Mouse (Mus musculus) hindbrain, postnatal 0 days (tissue): ENCODE data around the gene Fam151b. TPM values are rescaled to one million over a fixed set of nuclear protein-coding genes. Genes with fewer than 3 reads are reported as not detected.

Experiments used
- ATAC-seq: fragments of 200-750 bp; cut with Nextera tagmentation; 2 replicates; pipeline ENCODE4 v1.8.0; 2017; ENCODE audit warnings: mild to moderate bottlenecking, moderate TSS enrichment, moderate library complexity
- DNase-seq: peaks from one replicate; pipeline ENCODE4 v3.0.0-alpha.2; 2015; ENCODE audit warnings: low spot score
- H3K27ac ChIP-seq: fragments of 300-500 bp; sonication (generic); 2 replicates; pipeline ENCODE4 v1.5.1; 2014; ENCODE audit warnings: mild to moderate bottlenecking
- H3K27me3 ChIP-seq: fragments of 300-500 bp; sonication (generic); 2 replicates; pipeline ENCODE4 v1.6.1; 2014; ENCODE audit warnings: low read length, mixed read lengths; ENCODE audit not compliant: insufficient read depth
- H3K36me3 ChIP-seq: fragments of 300-500 bp; sonication (generic); 2 replicates; pipeline ENCODE4 v1.6.1; 2014; ENCODE audit warnings: low read length, mixed read lengths; ENCODE audit not compliant: insufficient read depth
- H3K4me1 ChIP-seq: fragments of 300-500 bp; sonication (generic); 2 replicates; pipeline ENCODE4 v1.6.1; 2014; ENCODE audit warnings: antibody characterized with exemption, low read length, mixed read lengths; ENCODE audit not compliant: insufficient read depth
- H3K4me2 ChIP-seq: fragments of 300-500 bp; sonication (generic); 2 replicates; pipeline ENCODE4 v1.6.1; 2014; ENCODE audit warnings: low read depth, mild to moderate bottlenecking, low read length, moderate library complexity, mixed read lengths
- H3K4me3 ChIP-seq: fragments of 300-500 bp; sonication (generic); 2 replicates; pipeline ENCODE4 v1.5.1; 2014; ENCODE audit warnings: low read length
- H3K9ac ChIP-seq: fragments of 300-500 bp; sonication (generic); replicated peaks from 2 replicates; pipeline ENCODE4 v1.6.1; 2014; ENCODE audit warnings: mild to moderate bottlenecking, low read length, moderate library complexity, mixed read lengths
- H3K9me3 ChIP-seq: fragments of 300-500 bp; sonication (generic); 2 replicates; pipeline ENCODE4 v1.6.1; 2016; ENCODE audit warnings: low read length, mixed read lengths
- CTCF ChIP-seq: IDR thresholded peaks from 2 replicates; pipeline ENCODE4 v1.5.1; 2016; ENCODE audit warnings: antibody characterized with exemption, control low read depth, low read depth
- WGBS: fragments of 180-500 bp; shearing (Covaris S2); extraction: QIAGEN DNeasy Blood & Tissue Kit; methylation state at CpG from one replicate; pipeline ENCODE4 v1.1.7; 2014; 5-methylcytosine and 5-hydroxymethylcytosine counted together
- polyA plus RNA-seq: library from polyadenylated mRNA; unstranded; fragments of >200 nt; fragmentation: Nextera tagmentation; extraction: Ambion mirVana; gene quantifications from 2 replicates; pipeline ENCODE4 v1.2.1, GENCODE M21; 2015
- total RNA-seq: library from RNA; depleted of rRNA; stranded (reverse); fragments of >200 nt; gene quantifications from 2 replicates; pipeline ENCODE4 v1.2.3, GENCODE M21; 2014

The Fam151b gene
- total and polyA plus RNA-seq, 2 experiments from 2014 or later, result 0.16 to 4.1 TPM

DNA sequence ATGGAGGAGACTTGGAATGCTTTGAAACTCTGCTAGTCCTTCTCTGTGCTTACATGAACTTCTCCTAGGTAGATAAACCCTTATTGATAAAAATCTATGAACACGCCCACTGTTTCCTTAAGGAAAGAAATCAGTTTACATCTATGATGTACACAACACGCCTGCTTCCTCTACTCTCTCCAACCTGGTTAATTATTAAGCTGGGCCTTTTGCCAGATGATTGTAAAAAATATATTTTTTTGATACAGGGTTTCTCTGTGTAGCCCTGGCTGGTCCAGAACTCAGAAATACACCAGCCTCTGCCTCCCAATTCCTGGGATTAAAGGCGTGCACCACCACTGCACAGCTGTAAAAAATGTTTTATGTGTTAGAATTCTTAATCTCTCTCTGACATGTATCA, 19.1 kb downstream of the Fam151b start:
- ATAC-seq, result no peak
- no peak for TF ChIP-seq CTCF
- H3K9me3 ChIP-seq, result no peaks in the 10 kb centered on the region
- H3K9ac ChIP-seq, result no peak overlapping the region
- H3K27me3 ChIP-seq, result no peaks in the 10 kb centered on the region
- no peak overlapping the region for H3K4me2 ChIP-seq
- no peaks in the 10 kb centered on the region; the same call in 1 of the 2 replicates for H3K36me3 ChIP-seq
- no peak overlapping the region for H3K4me3 ChIP-seq
- no peak overlapping the region for H3K27ac ChIP-seq
- whole genome bisulfite sequencing, result 95% methylated on average over 3 of the region's 3 CpGs
- no peak for DNase-seq
- H3K4me1 ChIP-seq, result no peaks in the 10 kb centered on the region

DNA sequence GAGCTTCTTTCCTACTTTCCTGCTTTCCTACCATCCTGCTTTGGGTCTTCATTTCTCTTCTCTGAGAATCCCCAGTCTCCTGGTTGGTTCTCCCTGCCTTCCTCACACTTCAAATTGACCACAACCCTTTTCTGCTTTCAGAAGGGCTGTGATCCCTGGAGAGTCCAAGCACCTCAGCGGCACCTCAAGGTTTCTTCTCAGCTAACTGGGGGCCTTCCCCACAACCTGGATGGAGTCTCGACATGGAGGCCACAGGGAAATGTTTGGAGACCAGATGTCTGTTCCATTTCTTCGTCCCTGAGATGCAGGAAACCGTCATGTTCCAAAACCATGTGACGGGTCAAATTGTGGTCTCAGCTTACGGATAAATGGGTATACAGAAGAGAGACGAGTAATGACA, 36.9 kb downstream of the Fam151b start:
- WGBS, result 93% methylated on average over 7 of the region's 7 CpGs
- no peak for ATAC-seq

DNA sequence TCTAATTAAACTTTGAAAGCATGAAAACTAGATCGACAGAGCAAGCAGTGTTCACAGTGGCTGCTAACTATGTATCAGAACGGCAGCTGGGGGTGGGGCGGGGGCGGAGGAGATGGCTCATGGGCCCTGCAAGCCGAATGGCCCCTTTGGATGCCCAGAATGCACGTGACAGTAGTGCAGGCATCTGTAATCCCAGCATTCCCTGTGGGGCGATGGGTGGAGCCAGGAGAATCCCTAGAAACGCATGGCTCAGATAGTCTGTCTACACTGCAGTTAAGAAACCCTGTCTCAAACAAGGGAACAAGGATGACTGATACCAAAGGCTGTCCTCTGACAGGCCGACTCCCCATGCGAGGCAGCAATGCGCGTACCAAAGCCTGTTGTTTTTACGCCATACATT, 43.5 kb downstream of the Fam151b start:
- H3K4me3 ChIP-seq, result no peak overlapping the region
- no peaks in the 10 kb centered on the region for H3K9me3 ChIP-seq
- H3K4me2 ChIP-seq, result no peak overlapping the region
- ATAC-seq (no peak), DNase-seq (no peak)
- H3K27ac ChIP-seq, result no peak overlapping the region
- no peaks in the 10 kb centered on the region for H3K27me3 ChIP-seq
- H3K36me3 ChIP-seq, result 0 out of 2 replicates have a peak, but pooled peaks cover 13% of the 10 kb centered on the region
- no peak for TF ChIP-seq CTCF
- no peaks in the 10 kb centered on the region for H3K4me1 ChIP-seq
- 79% methylated on average over 13 of the region's 13 CpGs for WGBS
- H3K9ac ChIP-seq, result no peak overlapping the region

More for the DNA sequence above, 36.9 kb downstream of the Fam151b start:
- TF ChIP-seq CTCF, result no peak
- Histone ChIP-seq H3K27me3 (no peaks in the 10 kb centered on the region), H3K36me3 (no peaks in the 10 kb centered on the region), H3K4me3 (no peak overlapping the region), H3K27ac (no peak overlapping the region), H3K9me3 (no peaks in the 10 kb centered on the region), H3K4me2 (no peak overlapping the region), H3K9ac (no peak overlapping the region), H3K4me1 (no peaks in the 10 kb centered on the region)
- DNase-seq, result no peak

DNA sequence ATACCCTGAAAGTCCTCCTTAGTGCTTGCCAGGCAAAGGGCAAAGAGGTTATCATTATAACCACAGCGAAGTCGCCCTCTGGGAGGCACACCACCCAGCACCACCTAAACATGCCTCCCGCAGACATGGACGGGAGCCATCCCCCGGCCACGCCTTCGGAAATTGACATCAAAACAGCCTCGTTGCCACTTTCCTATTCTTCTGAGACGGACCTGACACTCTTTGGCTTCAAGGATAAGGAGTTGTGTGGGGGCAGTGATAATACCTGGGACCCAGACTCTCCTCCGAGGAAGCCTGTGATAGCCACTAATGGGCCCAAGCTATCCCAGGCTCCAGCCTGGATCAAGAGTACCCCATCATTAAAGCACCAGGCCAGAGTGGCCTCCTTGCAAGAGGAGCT, 45.2 kb downstream of the Fam151b start:
- Histone ChIP-seq H3K27ac (no peak overlapping the region), H3K9me3 (no peaks in the 10 kb centered on the region), H3K4me1 (no peaks in the 10 kb centered on the region), H3K9ac (no peak overlapping the region), H3K36me3 (peaks cover 13% of the 10 kb centered on the region; the same call in 1 of the 2 replicates), H3K4me2 (no peak overlapping the region), H3K4me3 (no peak overlapping the region), H3K27me3 (no peaks in the 10 kb centered on the region)
- 94% methylated on average over 10 of the region's 10 CpGs for WGBS
- ATAC-seq (no peak), DNase-seq (no peak)
- no peak for TF ChIP-seq CTCF

DNA sequence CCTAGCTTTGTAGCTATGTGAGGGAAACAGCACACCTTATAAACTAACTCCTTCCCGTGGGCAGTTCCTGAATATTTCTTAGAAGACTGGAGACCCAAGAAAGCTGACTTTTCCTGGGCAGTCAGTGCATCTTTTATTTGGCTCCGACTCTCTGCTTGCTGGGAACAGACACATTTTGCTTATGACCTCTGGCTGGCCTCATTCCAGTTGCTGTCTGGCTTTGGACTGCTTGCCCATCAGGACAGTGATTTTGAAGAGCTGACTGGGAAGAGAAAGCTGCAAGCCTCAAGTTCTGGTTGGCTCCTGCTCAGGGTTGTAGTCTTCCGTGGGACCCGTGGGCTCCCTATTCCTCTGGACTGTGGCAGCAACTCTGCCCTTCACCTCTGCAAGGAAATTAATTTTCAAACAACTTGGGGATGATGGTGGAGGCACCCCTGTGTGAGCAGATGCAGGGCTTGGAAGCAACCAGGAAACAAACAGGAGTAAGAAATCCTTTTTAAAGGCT, 56.4 kb downstream of the Fam151b start:
- Histone ChIP-seq H3K4me3 (peak overlapping the region; percentile 66), H3K36me3 (no peaks in the 10 kb centered on the region), H3K4me2 (peak overlapping the region; percentile 90), H3K9me3 (no peaks in the 10 kb centered on the region), H3K4me1 (0 out of 2 replicates have a peak, but pooled peaks cover 4% of the 10 kb centered on the region), H3K27me3 (peaks cover 4% of the 10 kb centered on the region; the same call in 1 of the 2 replicates), H3K27ac (no peak overlapping the region), H3K9ac (no peak overlapping the region)
- TF ChIP-seq CTCF, result no peak
- ATAC-seq (no peak), DNase-seq (peak; percentile 14)
- 28% methylated on average over 4 of the region's 4 CpGs for WGBS

DNA sequence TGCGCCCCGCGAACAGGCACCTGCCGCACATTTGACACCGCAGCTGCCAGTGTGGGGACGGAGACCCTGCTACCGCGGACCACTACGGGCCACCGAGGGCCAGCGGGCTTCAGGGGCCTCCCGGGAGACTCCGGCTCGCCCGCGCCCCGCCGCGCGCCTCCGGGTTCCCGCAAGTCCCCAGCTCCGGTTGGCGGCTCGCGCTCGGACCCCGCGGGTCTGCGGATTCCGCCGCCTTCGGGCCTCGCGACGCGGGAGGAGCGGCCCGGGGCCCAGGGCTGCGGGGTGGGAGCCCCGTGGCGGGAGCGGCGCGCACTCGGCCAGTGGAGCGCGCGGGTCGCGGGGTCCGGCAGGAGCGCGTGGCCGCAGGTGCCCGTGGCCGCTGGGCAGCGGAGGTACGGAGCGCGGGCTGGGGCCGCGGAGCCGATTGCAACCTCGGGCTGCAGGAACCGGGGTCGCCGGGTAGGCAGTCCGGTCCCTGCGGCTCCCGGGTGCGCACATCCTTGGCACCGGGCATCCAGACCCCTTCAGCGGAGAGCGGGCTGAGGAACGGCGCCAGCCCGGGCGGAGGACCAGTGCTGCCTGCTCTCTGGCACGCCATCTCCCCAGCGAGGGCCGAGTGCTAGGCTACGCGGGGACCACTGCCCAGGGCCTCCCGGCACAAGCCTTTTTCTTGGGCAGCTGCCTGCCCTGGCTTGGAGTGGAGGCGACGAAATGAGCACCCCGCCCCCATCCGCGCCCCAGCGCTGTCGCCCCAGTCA, 57.3 kb downstream of the Fam151b start:
- peak overlapping the region; percentile 66 for H3K4me3 ChIP-seq
- TF ChIP-seq CTCF, result no peak
- no peaks in the 10 kb centered on the region for H3K36me3 ChIP-seq
- DNase-seq (peak; percentile 50), ATAC-seq (peak; percentile 74)
- H3K4me2 ChIP-seq, result peak overlapping the region; percentile 90
- H3K27ac ChIP-seq, result peak overlapping the region; percentile 20; the same call in 1 of the 2 replicates
- 0 out of 2 replicates have a peak, but pooled peaks cover 4% of the 10 kb centered on the region for H3K4me1 ChIP-seq
- peaks cover 4% of the 10 kb centered on the region; the same call in 1 of the 2 replicates for H3K27me3 ChIP-seq
- H3K9me3 ChIP-seq, result no peaks in the 10 kb centered on the region
- under 1% methylated on average over 79 of the region's 92 CpGs for WGBS
- H3K9ac ChIP-seq, result peak overlapping the region; percentile 65

DNA sequence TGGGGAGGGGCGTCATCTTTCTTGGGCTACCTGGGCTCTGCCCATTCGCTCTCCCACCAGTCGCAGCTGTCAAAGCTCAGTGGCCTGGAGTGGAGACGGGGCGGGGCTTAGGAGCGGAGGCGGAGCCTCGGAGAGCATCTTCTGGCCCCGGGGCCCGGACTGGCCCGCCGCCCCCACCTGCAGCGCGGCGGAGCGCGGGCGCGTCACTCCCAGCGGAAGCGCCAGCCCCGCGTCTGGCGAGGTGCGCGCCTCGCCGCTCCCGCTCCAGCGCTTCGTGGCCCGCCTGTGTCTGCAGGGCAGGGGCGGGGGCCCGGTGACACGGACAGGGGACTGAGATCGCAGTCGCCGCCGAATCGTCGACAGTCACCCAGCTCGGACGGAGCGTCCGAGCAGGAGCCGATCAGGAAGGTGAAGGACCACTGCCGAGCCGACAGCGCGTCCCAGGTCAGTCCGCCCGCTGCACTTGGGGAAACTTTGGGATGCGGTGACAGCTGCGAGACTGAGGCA, 58.0 kb downstream of the Fam151b start, which contains the start of gene Ankrd34b:
Ankrd34b (plus strand) TSS at position 139 of the 507 bp plus-strand sequence.
- under 1% methylated on average over 44 of the region's 54 CpGs for WGBS
- Histone ChIP-seq H3K4me2 (peak within 1 kb of the TSS; percentile 90), H3K4me1 (0 out of 2 replicates have a peak, but pooled peaks cover 4% of the 10 kb centered on the region), H3K9ac (peak within 1 kb of the TSS; percentile 65), H3K4me3 (peak within 1 kb of the TSS; percentile 66), H3K27ac (peak within 1 kb of the TSS; percentile 20; the same call in 1 of the 2 replicates), H3K9me3 (no peaks in the 10 kb centered on the region), H3K27me3 (peaks cover 4% of the 10 kb centered on the region; the same call in 1 of the 2 replicates), H3K36me3 (no peaks in the 10 kb centered on the region)
- TF ChIP-seq CTCF, result no peak
- DNase-seq (peak; percentile 78), ATAC-seq (peak; percentile 86)
